Mouse (Mus musculus): ENCODE results near the gene Arhgap24.

The Arhgap24 gene

GRCm38 (mm10) chr5:102692487-102692886 is 211.3 kb downstream of the Arhgap24 start:
- peak; percentile 53 for DNase-seq

GRCm38 (mm10) chr5:102693192-102693591 is 212.0 kb downstream of the Arhgap24 start:
- no peak for DNase-seq

- no peak for DNase-seq
Observed at GRCm38 (mm10) chr5:102693871-102694270, 212.7 kb downstream of the Arhgap24 start.

GRCm38 (mm10) chr5:102697784-102698183 is 216.6 kb downstream of the Arhgap24 start:
- DNase-seq = no peak

GRCm38 (mm10) chr5:102698396-102698795 is 217.2 kb downstream of the Arhgap24 start:
- DNase-seq = no peak

- DNase-seq = no peak
Observed at GRCm38 (mm10) chr5:102698891-102699290, 217.7 kb downstream of the Arhgap24 start.

GRCm38 (mm10) chr5:102702581-102702980 is 221.4 kb downstream of the Arhgap24 start:
- DNase-seq = no peak

- peak; percentile 67 for DNase-seq
Observed at GRCm38 (mm10) chr5:102703325-102704099, 222.3 kb downstream of the Arhgap24 start.

GRCm38 (mm10) chr5:102705170-102705569 is 224.0 kb downstream of the Arhgap24 start:
- DNase-seq = no peak

- no peak for DNase-seq
Observed at GRCm38 (mm10) chr5:102710336-102710735, 229.1 kb downstream of the Arhgap24 start.

GRCm38 (mm10) chr5:102719368-102719972 is 238.3 kb downstream of the Arhgap24 start:
- no peak for DNase-seq

- no peak for DNase-seq
Observed at GRCm38 (mm10) chr5:102723558-102723957, 242.4 kb downstream of the Arhgap24 start.

- DNase-seq = no peak
Observed at GRCm38 (mm10) chr5:102724813-102725348, 243.7 kb downstream of the Arhgap24 start.

- no peak for DNase-seq
Observed at GRCm38 (mm10) chr5:102725365-102725764, 244.2 kb downstream of the Arhgap24 start.

GRCm38 (mm10) chr5:102726985-102727384 is 245.8 kb downstream of the Arhgap24 start:
- DNase-seq = no peak

GRCm38 (mm10) chr5:102728531-102728930 is 247.3 kb downstream of the Arhgap24 start:
- no peak for DNase-seq

GRCm38 (mm10) chr5:102729476-102729875 is 248.3 kb downstream of the Arhgap24 start:
- DNase-seq = no peak

- no peak for DNase-seq
Observed at GRCm38 (mm10) chr5:102736131-102736530, 254.9 kb downstream of the Arhgap24 start.

- DNase-seq = no peak
Observed at GRCm38 (mm10) chr5:102742554-102743255, 261.5 kb downstream of the Arhgap24 start.

- DNase-seq = no peak
Observed at GRCm38 (mm10) chr5:102743436-102743835, 262.2 kb downstream of the Arhgap24 start.

- no peak for DNase-seq
Observed at GRCm38 (mm10) chr5:102744051-102744450, 262.9 kb downstream of the Arhgap24 start.

- DNase-seq = no peak
Observed at GRCm38 (mm10) chr5:102748146-102748545, 267.0 kb downstream of the Arhgap24 start.

- no peak for DNase-seq
Observed at GRCm38 (mm10) chr5:102749020-102749419, 267.8 kb downstream of the Arhgap24 start.

Measured in thymus, postnatal 4 days (tissue).